Mouse (Mus musculus) G1E (cell line): ENCODE measurements around the gene Akr1c12. TPM values are rescaled to one million over a fixed set of nuclear protein-coding genes. Genes with fewer than 3 reads are reported as not detected.

Experiments
- ATAC-seq: 2 replicates; pipeline ENCODE4 v1.8.0; 2016; ENCODE audit warnings: mild to moderate bottlenecking; ENCODE audit not compliant: insufficient number of reproducible peaks, poor library complexity, low FRiP score, severe bottlenecking; ENCODE audit errors: extremely low read depth
- DNase-seq: peaks from one replicate; pipeline ENCODE4 v3.0.0; 2012; ENCODE audit warnings: low spot score
- H3K27me3 ChIP-seq: 2 replicates; pipeline ENCODE4 v1.6.1; 2012; ENCODE audit warnings: mild to moderate bottlenecking, low read length, inconsistent platforms; ENCODE audit not compliant: insufficient read depth
- H3K36me3 ChIP-seq: replicated peaks from 2 replicates; pipeline ENCODE3; 2012; ENCODE audit warnings: mild to moderate bottlenecking, inconsistent platforms
- H3K4me1 ChIP-seq: 2 replicates; pipeline ENCODE4 v1.6.1; 2012; ENCODE audit warnings: low read depth, low read length, inconsistent platforms, mixed read lengths; ENCODE audit not compliant: insufficient read depth
- H3K4me3 ChIP-seq: 2 replicates; pipeline ENCODE4 v1.5.1; 2012; ENCODE audit warnings: low read depth, mild to moderate bottlenecking, inconsistent platforms, low read length, moderate library complexity, mixed read lengths
- H3K9me3 ChIP-seq: replicated peaks from 2 replicates; pipeline ENCODE4 v1.6.1; 2012; ENCODE audit warnings: inconsistent platforms
- CTCF ChIP-seq: IDR thresholded peaks from 2 replicates; pipeline ENCODE4 v1.5.1; 2012; ENCODE audit warnings: low read depth, low read length, inconsistent platforms, mixed read lengths
- GATA1 ChIP-seq: IDR thresholded peaks from 2 replicates; pipeline ENCODE4 v1.6.1; 2012; ENCODE audit warnings: borderline replicate concordance, low read length, inconsistent platforms, mixed read lengths
- GATA2 ChIP-seq: IDR thresholded peaks from 2 replicates; pipeline ENCODE4 v1.6.1; 2012; ENCODE audit warnings: low read depth, low read length, inconsistent platforms, borderline replicate concordance
- POLR2AphosphoS5 ChIP-seq: IDR thresholded peaks from 2 replicates; pipeline ENCODE4 v1.6.1; 2012; ENCODE audit warnings: low read depth, low read length, inconsistent platforms; ENCODE audit not compliant: insufficient replicate concordance
- TAL1 ChIP-seq: conservative IDR thresholded peaks from 2 replicates; pipeline ENCODE4 v1.6.1; 2012; ENCODE audit warnings: low read depth, low read length, inconsistent platforms, mixed read lengths
- polyA plus RNA-seq: library from polyadenylated mRNA; stranded (reverse); fragments of >175 nt; gene quantifications from 2 replicates; pipeline ENCODE4 v1.2.3, GENCODE M21; 2012
- total RNA-seq, 2 experiments: library from RNA; stranded (forward) in 1 of 2; stranded (reverse) in 1 of 2; fragments of 200-1000 nt in 1 of 2; fragments of >200 nt in 1 of 2; fragmentation: Nextera tagmentation in 1 of 2; gene quantifications; 2 replicates each; pipeline ENCODE4 v1.2.3; 2014 to 2017

The Akr1c12 gene
- total and polyA plus RNA-seq, 3 experiments, result 1.0 to 36.1 (median 9.0) TPM

DNA sequence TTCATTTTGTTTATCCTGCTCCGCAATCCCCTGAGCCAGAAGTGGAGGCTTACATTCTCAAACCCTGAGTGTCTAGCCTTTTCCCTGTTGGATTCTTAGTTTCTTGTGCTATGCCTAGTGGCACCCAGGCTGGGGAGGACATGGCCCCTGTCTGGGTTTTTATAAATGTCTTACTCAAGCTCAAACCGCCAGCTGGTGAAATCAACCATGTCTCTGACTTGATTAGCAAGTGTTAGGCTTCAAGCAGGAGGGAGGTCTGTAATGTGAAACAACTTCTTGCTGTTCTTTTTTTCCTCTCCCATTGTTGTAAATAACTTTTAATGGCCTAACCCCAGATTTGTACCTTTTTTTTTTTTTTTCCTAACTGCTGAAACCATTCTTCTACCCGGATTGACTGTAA lies 29.9 kb downstream of the Akr1c12 start:
- peaks cover 23% of the 10 kb centered on the region for H3K4me1 ChIP-seq
- H3K9me3 ChIP-seq, result no peaks in the 10 kb centered on the region
- no peaks in the 10 kb centered on the region for H3K36me3 ChIP-seq
- TF ChIP-seq CTCF, result no peak
- H3K4me3 ChIP-seq, result no peak overlapping the region
- DNase-seq (no peak), ATAC-seq (no peak)
- H3K27me3 ChIP-seq, result no peaks in the 10 kb centered on the region

DNA sequence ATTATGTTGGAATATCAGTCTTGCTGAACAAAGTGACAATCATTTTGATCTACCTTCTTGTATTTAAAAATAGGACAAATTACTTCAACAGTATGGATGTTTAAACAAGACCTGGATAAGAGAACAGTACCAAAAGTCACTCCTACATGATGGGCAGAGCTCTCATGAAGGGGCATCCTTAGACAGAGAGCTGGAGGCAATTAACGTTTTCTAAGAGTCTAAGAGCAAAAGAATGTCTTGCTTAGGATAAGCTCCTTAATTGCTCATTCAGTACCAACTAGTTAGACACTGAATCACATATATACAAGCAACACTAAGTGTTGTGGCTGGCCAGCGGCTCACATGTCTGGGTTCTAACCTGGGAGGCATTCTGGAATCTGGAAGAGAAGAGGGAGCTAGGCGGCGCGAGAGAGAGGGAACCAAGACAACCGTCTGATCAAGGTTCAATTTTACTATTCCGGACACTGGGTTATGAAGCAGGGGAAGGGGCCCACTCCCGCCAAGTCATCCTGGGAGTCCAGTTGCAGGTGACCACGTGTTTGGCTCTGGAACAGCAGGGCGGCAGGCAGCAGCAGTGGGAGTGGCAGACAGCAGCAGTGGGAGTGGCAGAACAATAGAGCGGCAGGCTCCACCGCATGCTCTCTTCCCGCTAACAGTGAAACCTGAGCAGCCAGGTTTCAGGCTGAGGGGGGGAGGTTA lies 34.2 kb downstream of the Akr1c12 start:
- Histone ChIP-seq H3K9me3 (no peaks in the 10 kb centered on the region), H3K4me3 (peak overlapping the region; percentile 62; the same call in 1 of the 2 replicates), H3K4me1 (peaks cover 23% of the 10 kb centered on the region), H3K36me3 (no peaks in the 10 kb centered on the region), H3K27me3 (no peaks in the 10 kb centered on the region)
- TF ChIP-seq GATA2 (no peak), TAL1 (no peak), GATA1 (no peak), CTCF (no peak), POLR2AphosphoS5 (no peak)
- ATAC-seq (peak; percentile 68), DNase-seq (no peak)

DNA sequence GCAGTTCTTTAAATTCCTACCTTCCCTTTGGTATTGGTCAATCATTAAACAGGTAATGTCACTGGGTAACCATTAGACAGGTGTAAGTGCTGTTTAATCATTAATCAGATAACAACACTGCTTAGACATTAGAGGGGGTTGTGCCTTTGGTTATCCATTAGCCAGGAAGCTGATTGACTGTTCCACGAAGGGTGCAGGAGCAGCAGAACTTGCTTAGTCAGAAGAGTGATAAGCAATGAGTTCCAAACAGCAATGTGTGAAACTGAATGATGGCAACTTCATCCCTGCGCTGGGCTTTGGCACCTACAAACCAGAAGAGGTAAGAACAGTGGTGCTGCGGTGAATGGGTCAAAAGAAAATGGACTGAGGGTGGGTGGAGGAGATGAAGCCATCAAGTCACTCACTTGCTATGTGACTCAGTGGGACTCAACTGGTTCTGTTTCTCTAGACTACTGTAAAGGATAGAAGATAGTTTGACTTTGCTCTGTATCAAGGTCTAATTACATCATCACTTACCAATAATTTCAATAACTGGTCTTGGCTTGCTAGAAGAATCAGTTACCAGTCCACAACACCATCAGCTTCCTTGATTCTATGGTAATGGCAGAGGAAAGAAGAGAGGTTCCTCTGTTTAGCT lies 45.6 kb downstream of the Akr1c12 start:
- TF ChIP-seq GATA2 (no peak), POLR2AphosphoS5 (no peak), CTCF (no peak), TAL1 (no peak), GATA1 (no peak)

DNA sequence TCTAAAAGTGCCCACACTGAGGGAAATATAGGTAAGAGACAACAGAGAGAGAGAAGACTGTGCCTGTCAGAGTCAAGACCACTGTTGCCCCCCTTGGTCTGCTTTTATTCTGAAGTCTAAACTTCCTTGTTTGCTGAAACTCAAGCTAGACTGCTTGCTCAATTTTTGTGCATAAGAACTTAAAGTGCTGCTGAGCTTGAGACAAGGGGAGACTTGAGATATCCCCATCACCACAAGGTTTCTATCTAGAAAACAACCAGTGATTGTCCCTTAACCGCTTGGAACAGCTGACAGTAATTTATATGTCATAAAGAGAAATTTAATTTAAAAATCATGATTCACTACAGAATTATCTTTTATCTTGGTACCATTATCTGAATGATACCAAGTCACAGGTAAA lies 46.1 kb downstream of the Akr1c12 start:
- Histone ChIP-seq H3K36me3 (no peaks in the 10 kb centered on the region), H3K9me3 (no peaks in the 10 kb centered on the region), H3K4me3 (no peak overlapping the region), H3K4me1 (peaks cover 15% of the 10 kb centered on the region), H3K27me3 (no peaks in the 10 kb centered on the region)
- TF ChIP-seq POLR2AphosphoS5 (no peak), GATA1 (no peak), GATA2 (no peak), CTCF (no peak), TAL1 (no peak)
- ATAC-seq (no peak), DNase-seq (no peak)

More for the DNA sequence above, 45.6 kb downstream of the Akr1c12 start:
- H3K9me3 ChIP-seq, result no peaks in the 10 kb centered on the region
- ATAC-seq, result no peak
- H3K4me1 ChIP-seq, result peaks cover 15% of the 10 kb centered on the region
- H3K36me3 ChIP-seq, result no peaks in the 10 kb centered on the region
- H3K27me3 ChIP-seq, result no peaks in the 10 kb centered on the region
- no peak overlapping the region for H3K4me3 ChIP-seq
- no peak for DNase-seq

DNA sequence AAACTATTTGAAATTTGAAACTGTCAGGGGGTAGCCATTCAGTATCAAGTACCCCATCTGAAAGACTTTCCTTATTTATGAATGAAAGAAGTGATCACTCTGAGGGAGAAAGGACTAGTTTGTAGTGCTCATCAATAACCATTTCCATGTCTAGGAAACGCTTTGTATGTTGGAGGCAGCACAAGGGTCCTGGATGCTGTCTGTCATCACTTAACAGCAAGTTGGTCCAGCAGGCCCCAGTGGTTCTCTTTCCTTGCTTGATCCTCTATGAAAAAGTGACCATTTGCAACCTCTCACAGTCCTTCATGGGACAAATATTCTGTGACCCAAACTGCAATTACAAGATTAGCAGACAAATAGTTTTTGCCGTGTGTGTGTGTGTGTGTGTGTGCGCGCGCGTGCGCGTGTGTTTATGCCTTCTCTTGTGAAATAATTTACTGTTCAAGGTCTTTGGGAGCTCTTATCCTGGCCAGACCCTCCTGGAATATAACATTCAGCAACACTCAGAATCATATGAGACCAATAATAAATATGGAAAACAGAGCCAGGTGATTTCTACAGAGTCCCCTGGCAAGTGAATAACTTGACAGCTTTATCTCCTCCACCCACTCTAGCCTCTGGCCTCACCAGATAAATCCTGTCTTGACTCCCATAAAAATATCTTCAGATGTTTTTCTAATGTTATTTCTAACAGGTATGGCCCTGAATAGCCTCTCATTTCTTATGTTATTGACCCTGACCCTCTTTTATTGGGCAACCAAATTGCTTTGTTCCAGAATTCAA lies 48.2 kb downstream of the Akr1c12 start:
- Histone ChIP-seq H3K4me3 (no peak overlapping the region), H3K27me3 (no peaks in the 10 kb centered on the region), H3K36me3 (no peaks in the 10 kb centered on the region), H3K4me1 (peaks cover 15% of the 10 kb centered on the region), H3K9me3 (no peaks in the 10 kb centered on the region)
- ATAC-seq, result peak; percentile 26; the same call in 1 of the 2 replicates
- TF ChIP-seq POLR2AphosphoS5, result no peak
- TF ChIP-seq TAL1, result 0 out of 2 replicates have a peak, but pooled peaks have one; percentile 31
- no peak for DNase-seq

GRCm38 (mm10) chr13:4228441-4228840 lies 50.8 kb downstream of the Akr1c12 start, which contains the start of gene Akr1c19:
Gene Akr1c19, plus strand, starts transcription at chr13:4228700.
- ATAC-seq, result no peak
- H3K36me3 ChIP-seq, result no peaks in the 10 kb centered on the region
- H3K4me3 ChIP-seq, result no peak within 1 kb of the TSS
- no peak for TF ChIP-seq GATA1
- TF ChIP-seq TAL1, result no peak
- no peak for TF ChIP-seq POLR2AphosphoS5
- TF ChIP-seq CTCF, result no peak
- no peak for TF ChIP-seq GATA2
- DNase-seq, result no peak
- no peaks in the 10 kb centered on the region for H3K27me3 ChIP-seq
- peaks cover 14% of the 10 kb centered on the region for H3K4me1 ChIP-seq
- no peaks in the 10 kb centered on the region for H3K9me3 ChIP-seq

Other genes with a start within 250 kb of the Akr1c12 start
- gene Akr1c14, start 230.4 kb downstream of the Akr1c12 start, total RNA-seq (2014; fragmentation: Nextera tagmentation), result not detected in 2 replicates
- not detected in 2 replicates for gene Akr1c14, start 230.4 kb downstream of the Akr1c12 start, total RNA-seq (2017)
- not detected in 2 replicates for gene Akr1c14, start 230.4 kb downstream of the Akr1c12 start, polyA plus RNA-seq
- gene Akr1c18, start 128.8 kb downstream of the Akr1c12 start, total RNA-seq (2014; fragmentation: Nextera tagmentation), result not detected in 2 replicates
- not detected in 2 replicates for gene Akr1c18, start 128.8 kb downstream of the Akr1c12 start, total RNA-seq (2017)
- not detected in 2 replicates for gene Akr1c18, start 128.8 kb downstream of the Akr1c12 start, polyA plus RNA-seq
- 76.4 and 99.4 TPM in 2 replicates for gene Akr1c13, start 88.3 kb downstream of the Akr1c12 start, total RNA-seq (2014; fragmentation: Nextera tagmentation)
- 350 and 361 TPM in 2 replicates for gene Akr1c13, start 88.3 kb downstream of the Akr1c12 start, total RNA-seq (2017)
- gene Akr1c13, start 88.3 kb downstream of the Akr1c12 start, polyA plus RNA-seq, result 5.9 and 6.1 TPM in 2 replicates
- gene Akr1c19, start 50.7 kb downstream of the Akr1c12 start, total RNA-seq (2014; fragmentation: Nextera tagmentation), result not detected in 2 replicates
- 0.11 and 0.70 TPM in 2 replicates for gene Akr1c19, start 50.7 kb downstream of the Akr1c12 start, total RNA-seq (2017)
- not detected in 2 replicates for gene Akr1c19, start 50.7 kb downstream of the Akr1c12 start, polyA plus RNA-seq
- gene Akr1c6, start 154.9 kb upstream of the Akr1c12 start, total RNA-seq (2014; fragmentation: Nextera tagmentation), result not detected in 2 replicates
- not detected in 2 replicates for gene Akr1c6, start 154.9 kb upstream of the Akr1c12 start, total RNA-seq (2017)
- gene Akr1c6, start 154.9 kb upstream of the Akr1c12 start, polyA plus RNA-seq, result not detected in 2 replicates
- not detected in 2 replicates for gene Akr1c20, start 243.9 kb upstream of the Akr1c12 start, total RNA-seq (2014; fragmentation: Nextera tagmentation)
- not detected in 2 replicates for gene Akr1c20, start 243.9 kb upstream of the Akr1c12 start, total RNA-seq (2017)
- gene Akr1c20, start 243.9 kb upstream of the Akr1c12 start, polyA plus RNA-seq, result not detected in 2 replicates